Mouse (Mus musculus): Measurements from ENCODE around the gene Ctps.

- no peak for TF ChIP-seq POLR2A (IDR thresholded peaks at IDR 0.05; ENCODE audit: insufficient read depth, low read length)
- no peak for TF ChIP-seq CTCF (IDR thresholded peaks at IDR 0.05; ENCODE audit: low read depth, low read length)
Observed at GRCm38 (mm10) chr4:120590973-120591372, 20.9 kb upstream of the Ctps start.

Data from ES-Bruce4 (cell line).